Mouse (Mus musculus): ENCODE results near the gene Gpc3.

GRCm38 (mm10) chrX:52365790-52366189, 248.0 kb downstream of the Gpc3 start:
- TF ChIP-seq POLR2A (IDR thresholded peaks at IDR 0.05; ENCODE audit: control insufficient read depth, low read depth, low read length) (no peak), CTCF (IDR thresholded peaks at IDR 0.05; ENCODE audit: control insufficient read depth, insufficient read depth, insufficient replicate concordance, low read depth, low read length) (no peak)

Data from testis, adult 2 months (tissue).